Mouse (Mus musculus) liver, adult 2 months (tissue): ENCODE measurements at regions not wholly inside any gene's neighbourhood (a gene's known extent, or its start where the extent isn't known, plus 50 kb on each side); places are given as distances from the start of the nearest gene placed in this dataset.
A peak's percentile ranks its signal among the peaks of the same experiment; 100 is the strongest.

Source experiments
- DNase-seq: peaks from one replicate; pipeline ENCODE4 v3.0.0-alpha.2; 2011; ENCODE audit warnings: low read depth, low spot score; ENCODE audit errors: extremely low read depth
- H3K27ac ChIP-seq: fragments of 200-500 bp; replicated peaks from 2 replicates; pipeline ENCODE4 v1.5.1; 2012; ENCODE audit warnings: low read depth, mild to moderate bottlenecking, control low read depth, inconsistent platforms, low read length; ENCODE audit not compliant: insufficient read depth
- H3K27me3 ChIP-seq: fragments of 200-500 bp; 2 replicates; pipeline ENCODE4 v1.6.1; 2012; ENCODE audit warnings: mild to moderate bottlenecking, moderate library complexity, low read length, inconsistent platforms; ENCODE audit not compliant: control insufficient read depth, insufficient read depth
- H3K36me3 ChIP-seq: fragments of 200-500 bp; 2 replicates; pipeline ENCODE4 v1.6.1; 2012; ENCODE audit warnings: low read length, inconsistent platforms; ENCODE audit not compliant: control insufficient read depth, insufficient read depth
- H3K4me1 ChIP-seq: fragments of 200-500 bp; 2 replicates; pipeline ENCODE4 v1.6.1; 2011; ENCODE audit warnings: low read length; ENCODE audit not compliant: control insufficient read depth, insufficient read depth
- H3K4me3 ChIP-seq: fragments of 200-500 bp; 2 replicates; pipeline ENCODE4 v1.5.1; 2011; ENCODE audit warnings: low read depth, mild to moderate bottlenecking, control low read depth, low read length, moderate library complexity; ENCODE audit not compliant: insufficient read depth
- H3K79me2 ChIP-seq: fragments of 200-500 bp; 2 replicates; pipeline ENCODE4 v1.6.1; 2012; ENCODE audit warnings: inconsistent platforms, mild to moderate bottlenecking, low read length, moderate library complexity; ENCODE audit not compliant: control insufficient read depth, insufficient read depth
- H3K9ac ChIP-seq: fragments of 200-500 bp; 2 replicates; pipeline ENCODE4 v1.6.1; 2012; ENCODE audit warnings: low read depth, mild to moderate bottlenecking, control low read depth, inconsistent platforms, low read length
- CTCF ChIP-seq: fragments of 200-500 bp; IDR thresholded peaks from 2 replicates; pipeline ENCODE4 v1.5.1; 2011; ENCODE audit warnings: low read depth, low read length, control low read depth
- POLR2A ChIP-seq: fragments of 200-500 bp; IDR thresholded peaks from 2 replicates; pipeline ENCODE4 v1.6.1; 2011; ENCODE audit warnings: low read length, control low read depth; ENCODE audit not compliant: insufficient read depth; ENCODE audit errors: extremely low read depth
- WGBS: fragments of 180-500 bp; shearing (Covaris S2); methylation state at CpG from one replicate; pipeline ENCODE4 v1.1.7; 2018; 5-methylcytosine and 5-hydroxymethylcytosine counted together

- Histone ChIP-seq H3K27me3 (no peaks in the 10 kb centered on the region), H3K79me2 (no peaks in the 10 kb centered on the region), H3K9ac (no peak overlapping the region), H3K4me3 (no peak overlapping the region), H3K4me1 (no peaks in the 10 kb centered on the region), H3K36me3 (no peaks in the 10 kb centered on the region), H3K27ac (no peak overlapping the region)
- DNase-seq = no peak
- TF ChIP-seq CTCF = no peak
- no peak for TF ChIP-seq POLR2A
- WGBS = 91% methylated on average over 4 of the region's 4 CpGs
Measured at GRCm38 (mm10) chr1:43260491-43260890, 63.7 kb upstream of the Fhl2 start.

- no peaks in the 10 kb centered on the region for H3K79me2 ChIP-seq
- WGBS = 11% methylated on average over 5 of the region's 5 CpGs
Measured at GRCm38 (mm10) chr1:43264407-43264889, 67.7 kb upstream of the Fhl2 start.

GRCm38 (mm10) chr1:43265699-43266455, 69.1 kb upstream of the Fhl2 start:
- no peak for DNase-seq

More at GRCm38 (mm10) chr1:43264407-43264889, 67.7 kb upstream of the Fhl2 start:
- H3K4me1 ChIP-seq = no peaks in the 10 kb centered on the region
- no peak overlapping the region for H3K27ac ChIP-seq
- no peaks in the 10 kb centered on the region for H3K36me3 ChIP-seq
- DNase-seq = peak; percentile 31
- no peak overlapping the region for H3K4me3 ChIP-seq
- TF ChIP-seq CTCF = peak; percentile 58
- no peak for TF ChIP-seq POLR2A
- no peak overlapping the region for H3K9ac ChIP-seq
- H3K27me3 ChIP-seq = no peaks in the 10 kb centered on the region

DNA sequence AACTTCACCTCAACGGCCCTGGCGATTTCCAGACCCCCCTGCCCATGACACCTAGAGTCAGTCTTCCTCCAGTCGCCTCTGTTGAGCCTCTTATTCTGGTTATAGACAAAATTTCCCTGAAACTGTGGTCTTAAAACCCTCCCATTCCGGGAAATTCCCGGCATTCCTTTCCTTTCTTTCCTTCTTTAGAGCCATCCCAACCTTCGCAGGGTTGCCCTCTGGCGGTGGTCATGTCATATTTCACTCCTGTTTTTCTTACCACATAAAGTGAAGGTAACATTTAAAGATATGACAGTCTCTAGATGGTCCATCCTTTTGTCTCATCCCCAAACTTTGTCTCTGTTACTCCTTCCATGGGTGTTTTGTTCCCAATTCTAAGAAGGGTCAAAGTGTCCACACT, 72.9 kb upstream of the Fhl2 start:
- H3K4me3 ChIP-seq = no peak overlapping the region
- no peak overlapping the region for H3K27ac ChIP-seq
- no peaks in the 10 kb centered on the region for H3K79me2 ChIP-seq
- no peak for TF ChIP-seq POLR2A
- TF ChIP-seq CTCF = no peak
- H3K27me3 ChIP-seq = no peaks in the 10 kb centered on the region
- no peak overlapping the region for H3K9ac ChIP-seq
- DNase-seq = no peak
- WGBS = 41% methylated on average over 7 of the region's 7 CpGs
- H3K4me1 ChIP-seq = no peaks in the 10 kb centered on the region
- H3K36me3 ChIP-seq = no peaks in the 10 kb centered on the region

More at GRCm38 (mm10) chr1:43265699-43266455, 69.1 kb upstream of the Fhl2 start:
- no peaks in the 10 kb centered on the region for H3K79me2 ChIP-seq
- no peak overlapping the region for H3K27ac ChIP-seq
- no peaks in the 10 kb centered on the region for H3K4me1 ChIP-seq
- no peak overlapping the region for H3K4me3 ChIP-seq
- TF ChIP-seq CTCF (no peak), POLR2A (no peak)
- 55% methylated on average over 5 of the region's 5 CpGs for WGBS
- no peak overlapping the region for H3K9ac ChIP-seq
- H3K27me3 ChIP-seq = no peaks in the 10 kb centered on the region
- H3K36me3 ChIP-seq = no peaks in the 10 kb centered on the region

GRCm38 (mm10) chr1:43273236-43273868, 76.6 kb upstream of the Fhl2 start:
- WGBS = 53% methylated on average over 2 of the region's 2 CpGs
- Histone ChIP-seq H3K27ac (no peak overlapping the region), H3K27me3 (no peaks in the 10 kb centered on the region), H3K79me2 (no peaks in the 10 kb centered on the region), H3K9ac (no peak overlapping the region), H3K4me1 (no peaks in the 10 kb centered on the region; the same call in 1 of the 2 replicates), H3K36me3 (no peaks in the 10 kb centered on the region), H3K4me3 (no peak overlapping the region)
- no peak for TF ChIP-seq POLR2A
- DNase-seq = peak; percentile 91

- H3K9ac ChIP-seq = no peak overlapping the region
- no peaks in the 10 kb centered on the region for H3K79me2 ChIP-seq
- no peak for DNase-seq
- H3K27me3 ChIP-seq = no peaks in the 10 kb centered on the region
- H3K4me1 ChIP-seq = peaks cover 2% of the 10 kb centered on the region
- TF ChIP-seq POLR2A (no peak), CTCF (no peak)
- H3K4me3 ChIP-seq = no peak overlapping the region
- no peak overlapping the region for H3K27ac ChIP-seq
- WGBS = 91% methylated on average over 8 of the region's 8 CpGs
- no peaks in the 10 kb centered on the region for H3K36me3 ChIP-seq
Measured at GRCm38 (mm10) chr1:43291736-43292135, 95.0 kb upstream of the Fhl2 start.
